Mouse (Mus musculus): ENCODE results near the gene Tmpo.

The Tmpo gene

GRCm38 (mm10) chr10:91208461-91208860, 27.3 kb upstream of the Tmpo start:
- no peaks in the 10 kb centered on the region for H3K27me3 ChIP-seq (ENCODE audit: insufficient read depth, low read length)
- H3K36me3 ChIP-seq (ENCODE audit: insufficient read depth, low read length): no peaks in the 10 kb centered on the region
- no peak overlapping the region for H3K4me3 ChIP-seq (replicated peaks; ENCODE audit: low read length)
- TF ChIP-seq NANOG (IDR thresholded peaks at IDR 0.05; ENCODE audit: borderline replicate concordance, low read length): no peak
- no peak for TF ChIP-seq POU5F1 (IDR thresholded peaks at IDR 0.05; ENCODE audit: borderline replicate concordance, low read length)
- TF ChIP-seq CTCF (conservative IDR thresholded peaks at IDR 0.05; ENCODE audit: low read length): no peak
- peaks cover 9% of the 10 kb centered on the region for H3K4me1 ChIP-seq (replicated peaks; ENCODE audit: low read depth, low read length)
- no peaks in the 10 kb centered on the region for H3K9me3 ChIP-seq (ENCODE audit: low read length)

- Histone ChIP-seq H3K9me3 (ENCODE audit: low read length) (no peaks in the 10 kb centered on the region), H3K36me3 (ENCODE audit: insufficient read depth, low read length) (no peaks in the 10 kb centered on the region), H3K4me3 (replicated peaks; ENCODE audit: low read length) (no peak overlapping the region), H3K4me1 (replicated peaks; ENCODE audit: low read depth, low read length) (no peaks in the 10 kb centered on the region), H3K27me3 (ENCODE audit: insufficient read depth, low read length) (no peaks in the 10 kb centered on the region)
- TF ChIP-seq CTCF (conservative IDR thresholded peaks at IDR 0.05; ENCODE audit: low read length) (peak; percentile 15; the same call in 1 of the 2 replicates), POU5F1 (IDR thresholded peaks at IDR 0.05; ENCODE audit: borderline replicate concordance, low read length) (no peak)
Measured at GRCm38 (mm10) chr10:91207275-91207674, 26.2 kb upstream of the Tmpo start.

GRCm38 (mm10) chr10:91205632-91206031, 24.5 kb upstream of the Tmpo start:
- TF ChIP-seq POU5F1 (IDR thresholded peaks at IDR 0.05; ENCODE audit: borderline replicate concordance, low read length): no peak
- no peak for TF ChIP-seq CTCF (conservative IDR thresholded peaks at IDR 0.05; ENCODE audit: low read length)
- no peak for TF ChIP-seq NANOG (IDR thresholded peaks at IDR 0.05; ENCODE audit: borderline replicate concordance, low read length)
- Histone ChIP-seq H3K9me3 (ENCODE audit: low read length) (peaks cover 15% of the 10 kb centered on the region), H3K4me1 (replicated peaks; ENCODE audit: low read depth, low read length) (no peaks in the 10 kb centered on the region), H3K27me3 (ENCODE audit: insufficient read depth, low read length) (no peaks in the 10 kb centered on the region), H3K4me3 (replicated peaks; ENCODE audit: low read length) (no peak overlapping the region), H3K36me3 (ENCODE audit: insufficient read depth, low read length) (no peaks in the 10 kb centered on the region)

- peaks cover 12% of the 10 kb centered on the region for H3K4me1 ChIP-seq (replicated peaks; ENCODE audit: low read depth, low read length)
- TF ChIP-seq POU5F1 (IDR thresholded peaks at IDR 0.05; ENCODE audit: borderline replicate concordance, low read length) (no peak), CTCF (conservative IDR thresholded peaks at IDR 0.05; ENCODE audit: low read length) (no peak), NANOG (IDR thresholded peaks at IDR 0.05; ENCODE audit: borderline replicate concordance, low read length) (peak; percentile 47; the same call in 1 of the 2 replicates)
- H3K36me3 ChIP-seq (ENCODE audit: insufficient read depth, low read length): no peaks in the 10 kb centered on the region
- H3K9me3 ChIP-seq (ENCODE audit: low read length): peaks cover 24% of the 10 kb centered on the region
- H3K4me3 ChIP-seq (replicated peaks; ENCODE audit: low read length): no peak overlapping the region
- H3K27me3 ChIP-seq (ENCODE audit: insufficient read depth, low read length): no peaks in the 10 kb centered on the region
Measured at GRCm38 (mm10) chr10:91200581-91200980, 19.5 kb upstream of the Tmpo start.

GRCm38 (mm10) chr10:91199238-91199780, 18.2 kb upstream of the Tmpo start:
- H3K36me3 ChIP-seq (ENCODE audit: insufficient read depth, low read length): no peaks in the 10 kb centered on the region
- H3K4me1 ChIP-seq (replicated peaks; ENCODE audit: low read depth, low read length): peaks cover 25% of the 10 kb centered on the region
- TF ChIP-seq POU5F1 (IDR thresholded peaks at IDR 0.05; ENCODE audit: borderline replicate concordance, low read length) (no peak), CTCF (conservative IDR thresholded peaks at IDR 0.05; ENCODE audit: low read length) (no peak), NANOG (IDR thresholded peaks at IDR 0.05; ENCODE audit: borderline replicate concordance, low read length) (no peak)
- no peaks in the 10 kb centered on the region for H3K27me3 ChIP-seq (ENCODE audit: insufficient read depth, low read length)
- no peak overlapping the region for H3K4me3 ChIP-seq (replicated peaks; ENCODE audit: low read length)
- peaks cover 24% of the 10 kb centered on the region for H3K9me3 ChIP-seq (ENCODE audit: low read length)

- TF ChIP-seq NANOG (IDR thresholded peaks at IDR 0.05; ENCODE audit: borderline replicate concordance, low read length): no peak
- peaks cover 30% of the 10 kb centered on the region for H3K4me1 ChIP-seq (replicated peaks; ENCODE audit: low read depth, low read length)
- H3K4me3 ChIP-seq (replicated peaks; ENCODE audit: low read length): no peak overlapping the region
- H3K27me3 ChIP-seq (ENCODE audit: insufficient read depth, low read length): no peaks in the 10 kb centered on the region
- peaks cover 24% of the 10 kb centered on the region for H3K9me3 ChIP-seq (ENCODE audit: low read length)
- no peaks in the 10 kb centered on the region for H3K36me3 ChIP-seq (ENCODE audit: insufficient read depth, low read length)
Measured at GRCm38 (mm10) chr10:91197704-91198103, 16.6 kb upstream of the Tmpo start.

- peaks cover 30% of the 10 kb centered on the region for H3K4me1 ChIP-seq (replicated peaks; ENCODE audit: low read depth, low read length)
- no peak overlapping the region for H3K4me3 ChIP-seq (replicated peaks; ENCODE audit: low read length)
- no peaks in the 10 kb centered on the region for H3K27me3 ChIP-seq (ENCODE audit: insufficient read depth, low read length)
- TF ChIP-seq NANOG (IDR thresholded peaks at IDR 0.05; ENCODE audit: borderline replicate concordance, low read length) (no peak), POU5F1 (IDR thresholded peaks at IDR 0.05; ENCODE audit: borderline replicate concordance, low read length) (no peak), CTCF (conservative IDR thresholded peaks at IDR 0.05; ENCODE audit: low read length) (peak; percentile 77)
- H3K9me3 ChIP-seq (ENCODE audit: low read length): peaks cover 20% of the 10 kb centered on the region
- H3K36me3 ChIP-seq (ENCODE audit: insufficient read depth, low read length): no peaks in the 10 kb centered on the region
Measured at GRCm38 (mm10) chr10:91196778-91197177, 15.7 kb upstream of the Tmpo start.

GRCm38 (mm10) chr10:91195680-91196079, 14.6 kb upstream of the Tmpo start:
- Histone ChIP-seq H3K4me3 (replicated peaks; ENCODE audit: low read length) (no peak overlapping the region), H3K36me3 (ENCODE audit: insufficient read depth, low read length) (no peaks in the 10 kb centered on the region), H3K9me3 (ENCODE audit: low read length) (peaks cover 9% of the 10 kb centered on the region), H3K4me1 (replicated peaks; ENCODE audit: low read depth, low read length) (peaks cover 30% of the 10 kb centered on the region), H3K27me3 (ENCODE audit: insufficient read depth, low read length) (no peaks in the 10 kb centered on the region)
- TF ChIP-seq POU5F1 (IDR thresholded peaks at IDR 0.05; ENCODE audit: borderline replicate concordance, low read length): no peak
- no peak for TF ChIP-seq NANOG (IDR thresholded peaks at IDR 0.05; ENCODE audit: borderline replicate concordance, low read length)
- TF ChIP-seq CTCF (conservative IDR thresholded peaks at IDR 0.05; ENCODE audit: low read length): no peak

- no peaks in the 10 kb centered on the region for H3K36me3 ChIP-seq (ENCODE audit: insufficient read depth, low read length)
- no peaks in the 10 kb centered on the region for H3K27me3 ChIP-seq (ENCODE audit: insufficient read depth, low read length)
- H3K9me3 ChIP-seq (ENCODE audit: low read length): peaks cover 3% of the 10 kb centered on the region
- H3K4me1 ChIP-seq (replicated peaks; ENCODE audit: low read depth, low read length): peaks cover 27% of the 10 kb centered on the region
- H3K4me3 ChIP-seq (replicated peaks; ENCODE audit: low read length): peak overlapping the region; percentile 67
- TF ChIP-seq POU5F1 (IDR thresholded peaks at IDR 0.05; ENCODE audit: borderline replicate concordance, low read length) (no peak), CTCF (conservative IDR thresholded peaks at IDR 0.05; ENCODE audit: low read length) (no peak), NANOG (IDR thresholded peaks at IDR 0.05; ENCODE audit: borderline replicate concordance, low read length) (no peak)
Measured at GRCm38 (mm10) chr10:91195091-91195490, 14.0 kb upstream of the Tmpo start.
